Mouse (Mus musculus) regulatory T cell (primary cell): ENCODE measurements around the gene Slc9a2.

ENCODE experiments used
- in situ Hi-C: fragments of 300-600 bp; cut with MboI, MseI; formaldehyde crosslinking; loops from one replicate; pipeline ENCODE4 v1.15.1; 2025; ENCODE audit warnings: high pct_unique_total_duplicates

The Slc9a2 gene

DNA sequence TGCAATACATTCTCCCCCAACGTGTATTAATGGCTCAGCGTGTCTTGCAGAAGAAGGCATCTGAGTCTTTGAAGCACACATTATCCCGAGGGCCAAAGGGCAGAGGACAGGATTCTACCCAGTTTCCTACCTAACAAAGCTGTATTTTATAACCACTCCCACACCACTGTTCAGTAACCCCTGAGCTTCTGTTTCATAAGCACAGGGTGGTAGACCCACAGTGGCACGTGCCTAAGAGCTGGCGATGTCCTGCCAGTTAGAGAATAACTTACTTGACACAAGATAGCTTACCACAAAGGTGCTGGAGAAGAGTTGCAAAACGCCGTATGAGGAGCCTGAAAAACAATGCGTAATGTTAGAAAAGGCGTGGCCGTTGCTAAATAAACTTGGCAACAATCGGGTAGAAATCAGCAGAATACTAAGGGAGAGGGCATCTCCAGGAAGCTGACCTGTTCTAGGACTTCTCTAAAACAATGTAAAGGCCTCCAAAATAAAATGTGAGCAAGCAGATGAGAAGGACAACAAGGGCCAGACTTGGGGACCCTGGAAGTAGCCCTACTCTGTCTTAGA, 105.6 kb downstream of the Slc9a2 start:
- in situ Hi-C loops = no loop called here

DNA sequence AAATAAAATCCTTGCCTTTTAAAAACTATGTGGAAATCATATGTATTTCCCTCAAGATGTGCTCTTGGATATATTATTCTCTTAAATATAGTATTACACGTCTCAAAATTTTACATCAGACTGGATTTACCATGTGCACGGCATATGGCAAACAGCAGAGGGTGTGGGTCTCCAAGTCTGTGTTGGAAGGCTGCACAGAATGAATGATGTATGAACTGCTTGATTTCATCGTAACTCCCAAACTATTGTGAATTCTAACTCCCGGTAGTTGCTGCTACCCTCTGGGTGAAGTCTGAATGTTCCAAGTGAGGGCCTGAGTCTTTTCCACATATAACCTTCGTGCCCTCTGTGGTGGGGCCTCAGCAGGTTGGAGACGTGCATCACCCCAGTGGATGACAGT, 108.6 kb downstream of the Slc9a2 start:
- in situ Hi-C loops = no loop called here

DNA sequence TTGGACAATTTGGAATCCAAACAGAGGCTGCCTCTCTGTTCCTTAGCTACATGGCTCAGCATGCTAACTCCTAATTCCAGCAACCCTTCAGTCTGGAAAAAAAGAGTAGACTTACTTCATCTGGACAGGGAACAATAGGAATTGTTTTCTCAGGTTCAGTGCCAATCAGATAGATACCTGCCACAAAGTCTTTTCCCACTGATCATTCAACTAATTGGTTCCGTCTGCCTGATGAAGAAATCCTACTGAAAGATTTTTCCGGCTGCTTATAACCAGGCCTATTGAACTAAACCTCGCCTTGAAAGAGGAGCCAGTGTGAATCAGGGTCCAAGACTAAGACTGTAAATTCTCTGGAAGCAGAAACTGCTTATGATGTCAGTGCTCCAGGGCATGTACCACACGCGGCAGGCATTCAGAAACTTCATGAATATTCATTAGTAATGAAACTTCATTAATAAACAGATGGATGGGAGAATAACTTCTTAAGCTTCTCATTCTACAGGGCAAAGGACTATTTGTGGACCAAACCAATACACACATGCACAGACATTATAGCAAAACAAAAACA, 109.4 kb downstream of the Slc9a2 start:
- in situ Hi-C loops = no loop called here

DNA sequence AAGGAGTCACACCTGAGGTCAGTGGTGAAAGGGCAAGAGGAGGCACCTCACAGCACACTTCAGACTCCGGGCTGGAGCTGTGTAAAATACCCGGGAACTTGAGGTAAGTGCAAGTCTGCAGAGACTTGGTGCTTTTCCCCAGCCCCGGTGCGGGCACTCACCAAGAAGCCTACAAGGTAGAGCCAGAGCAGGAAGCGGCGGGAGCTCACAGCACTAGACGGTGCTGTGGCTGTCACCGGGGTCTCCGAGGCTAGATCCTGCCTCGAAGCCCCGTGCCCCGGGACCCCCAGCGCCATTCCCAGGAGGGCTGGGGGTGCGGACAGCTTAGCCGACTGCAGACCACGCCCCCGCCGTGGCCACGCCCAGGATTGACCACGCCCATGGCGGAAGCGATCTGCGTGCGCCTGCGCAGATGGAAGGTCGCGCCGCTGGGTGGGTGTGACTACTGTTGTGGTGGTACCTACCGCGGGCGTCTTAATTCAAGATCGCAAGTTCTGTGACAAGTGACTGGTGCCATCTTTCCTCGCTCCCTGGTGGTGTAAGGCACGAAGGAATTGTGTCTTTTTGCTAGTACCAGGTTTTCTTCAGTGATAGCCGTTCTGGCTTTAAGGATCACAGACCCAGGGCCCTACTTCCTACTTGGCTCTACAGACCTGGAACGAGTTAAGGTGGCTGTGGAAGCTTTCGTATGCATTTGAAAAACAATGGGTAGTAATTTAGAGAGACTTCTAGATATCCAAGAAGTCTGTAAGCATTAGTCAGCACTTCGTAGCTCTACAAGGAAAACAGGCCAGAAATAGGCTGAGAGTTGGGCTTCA, 110.2 kb downstream of the Slc9a2 start, which contains the start of gene Mfsd9:
TSS of gene Mfsd9 (minus strand) at position 364 of the 818 bp plus-strand sequence.
- in situ Hi-C loops = no loop called here

DNA sequence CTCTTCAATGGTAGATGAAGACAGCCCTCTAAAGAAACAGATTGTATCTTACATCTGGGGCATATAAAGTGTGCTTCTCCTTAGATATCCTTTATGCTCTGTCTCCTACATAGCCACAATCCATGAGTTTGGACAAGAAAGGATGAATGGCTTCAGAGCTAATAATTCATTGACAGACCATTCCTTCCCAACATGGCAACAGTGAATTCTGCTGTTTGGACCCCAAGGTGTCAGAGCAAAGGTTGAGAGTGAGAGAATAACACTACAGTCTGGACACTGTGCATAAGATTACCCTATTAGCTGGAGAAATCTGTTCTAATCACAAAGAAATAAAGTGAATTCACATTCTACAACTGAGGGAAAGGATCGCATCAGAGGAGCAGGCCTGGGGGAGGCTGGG, 115.1 kb downstream of the Slc9a2 start:
- in situ Hi-C loops = loop anchor here (5.0 kb wide), 1 partner anchor 47 kb away; no protein-coding TSS in a partner anchor

DNA sequence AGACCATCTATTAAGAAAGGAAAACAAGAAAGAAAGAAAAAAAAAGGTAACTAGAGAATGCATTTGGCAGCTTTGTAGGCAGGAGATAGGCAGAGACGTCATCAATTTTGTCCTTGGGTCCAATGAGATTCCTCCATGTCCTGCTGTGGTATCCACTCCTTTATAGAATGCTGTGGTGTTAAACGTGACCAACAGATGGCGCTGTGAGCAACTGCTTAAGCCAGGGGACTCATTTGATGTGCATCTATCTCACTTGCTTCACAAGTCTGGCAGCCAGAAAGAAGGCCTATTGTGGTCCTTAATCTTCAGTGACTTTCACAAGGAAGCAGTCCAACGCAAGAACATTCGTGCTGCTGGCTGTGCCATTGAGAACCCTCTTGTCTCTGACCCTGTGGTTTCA, 117.0 kb downstream of the Slc9a2 start:
- in situ Hi-C loops = loop anchor here (5.0 kb wide), 1 partner anchor 45 kb away; no protein-coding TSS in a partner anchor

DNA sequence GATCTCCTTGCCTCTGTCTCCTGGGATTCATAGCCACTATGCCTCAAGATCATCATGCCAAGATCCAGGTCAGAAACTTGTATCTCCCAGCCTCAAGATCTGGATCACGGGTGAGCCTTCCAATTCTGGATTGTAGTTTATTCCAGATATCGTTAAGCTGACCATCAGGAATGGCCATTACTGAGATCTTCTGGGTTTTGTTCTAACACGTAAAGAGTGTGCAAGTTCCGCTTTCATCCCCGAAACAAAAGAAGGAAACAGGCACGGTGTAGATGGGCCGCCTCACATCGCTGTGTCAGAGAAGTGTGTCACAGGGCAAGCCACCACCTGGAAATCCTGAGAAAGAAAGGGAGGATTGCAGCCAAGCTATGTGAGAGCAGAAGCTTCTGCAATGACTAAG, 118.7 kb downstream of the Slc9a2 start:
- in situ Hi-C loops = loop anchor here (5.0 kb wide), 1 partner anchor 43 kb away; no protein-coding TSS in a partner anchor

DNA sequence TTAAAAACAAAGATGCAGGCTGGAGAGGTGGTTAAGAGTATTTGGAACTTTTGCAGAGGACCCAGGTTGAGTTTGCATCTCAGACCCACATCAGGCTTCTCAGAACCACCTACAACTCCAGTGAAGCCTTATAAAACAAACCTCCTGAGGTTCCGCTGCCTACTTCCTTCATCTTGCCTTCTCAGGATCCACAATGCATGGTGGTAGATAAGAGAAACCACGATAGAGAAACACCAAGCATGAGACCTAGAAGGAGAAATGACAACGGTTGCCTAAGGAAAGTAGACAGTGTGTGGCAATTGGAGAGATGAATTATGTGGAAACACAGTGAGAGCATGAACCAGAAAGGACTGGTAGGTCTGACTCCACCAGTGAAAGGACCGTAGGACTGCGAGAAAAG, 120.5 kb downstream of the Slc9a2 start:
- in situ Hi-C loops = loop anchor here (5.0 kb wide), 1 partner anchor 1906 kb away; no protein-coding TSS in a partner anchor

DNA sequence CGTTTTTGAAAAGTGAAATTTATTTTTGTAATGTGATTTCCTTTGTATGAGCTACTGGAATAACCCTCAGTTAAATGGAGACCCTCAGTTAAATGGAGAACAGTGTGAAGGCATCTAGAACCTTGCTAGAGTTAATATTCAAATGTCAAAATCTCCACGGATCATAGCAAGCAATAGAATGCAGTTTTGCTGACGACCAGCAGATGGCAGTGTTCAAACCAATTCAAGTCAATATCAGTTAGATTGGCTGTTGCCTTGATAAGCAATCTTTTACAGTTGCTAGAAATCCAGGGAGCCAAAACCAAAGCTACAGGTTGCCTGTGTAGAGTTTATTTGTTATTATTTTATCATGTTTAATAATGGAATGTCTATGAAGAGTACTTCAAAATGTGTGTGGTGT, 122.4 kb downstream of the Slc9a2 start:
- in situ Hi-C loops = loop anchor here (5.0 kb wide), 1 partner anchor 1905 kb away; no protein-coding TSS in a partner anchor

DNA sequence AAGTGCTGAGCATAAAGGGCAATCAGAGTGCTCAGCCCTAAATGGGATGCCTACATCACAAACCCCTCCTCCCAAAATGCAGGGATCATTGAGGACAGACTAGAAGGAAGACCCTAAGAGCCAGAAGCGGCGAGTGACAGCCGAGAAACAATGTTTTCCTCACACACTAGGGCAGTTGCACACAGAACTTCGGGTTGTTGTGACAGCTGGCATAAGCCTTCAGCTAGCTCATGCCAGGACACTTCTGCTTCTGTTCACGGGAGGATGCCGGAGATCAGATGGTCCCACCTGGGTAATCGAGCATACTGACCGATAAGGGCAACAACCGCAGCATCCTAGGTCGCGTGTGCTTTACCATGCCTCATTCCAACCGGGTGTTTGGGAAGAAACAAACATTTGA, 123.7 kb downstream of the Slc9a2 start:
- in situ Hi-C loops = loop anchor here (5.0 kb wide), 1 partner anchor 1903 kb away; no protein-coding TSS in a partner anchor

DNA sequence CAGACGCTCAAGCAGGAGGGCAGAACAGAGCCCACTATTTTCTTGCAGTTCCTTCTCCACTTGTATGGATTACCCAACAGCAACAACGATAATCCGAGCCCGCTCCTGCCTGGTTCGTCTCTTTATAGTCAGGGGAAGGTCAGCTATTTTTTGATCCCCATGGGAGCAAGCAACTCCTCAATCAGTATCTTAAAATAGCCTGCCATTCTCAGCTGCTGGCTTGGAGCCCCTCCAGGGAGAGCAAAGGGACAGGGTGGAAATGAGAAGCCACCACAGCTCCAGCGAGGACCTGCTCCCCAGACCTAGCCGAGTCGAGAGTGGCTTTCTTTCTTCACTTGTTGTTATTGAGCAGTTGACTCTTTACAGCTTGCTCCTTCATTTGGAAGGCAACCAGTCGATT, 125.0 kb downstream of the Slc9a2 start, which contains the start of gene Tmem182:
TSS of gene Tmem182 (plus strand) at position 251 of the 400 bp plus-strand sequence.
- in situ Hi-C loops = no loop called here

DNA sequence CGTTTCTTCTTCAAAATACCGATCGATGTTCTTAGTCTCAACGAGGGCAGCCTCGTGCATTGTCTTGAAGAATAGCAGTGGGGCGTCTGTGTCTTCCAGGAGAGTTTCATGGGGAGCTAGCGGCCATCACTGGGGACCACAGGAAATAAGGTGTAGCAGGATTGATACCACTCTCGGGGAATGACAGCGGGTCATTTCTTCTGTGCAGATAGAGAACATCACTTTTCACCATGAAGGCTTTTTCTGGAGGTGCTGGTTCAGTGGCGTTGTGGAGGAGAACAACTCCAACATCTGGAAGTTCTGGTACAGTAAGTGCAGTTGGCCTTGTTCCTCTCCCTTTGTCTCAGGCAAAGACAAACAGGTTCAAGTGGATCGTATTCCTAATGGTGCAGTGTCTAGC, 125.5 kb downstream of the Slc9a2 start:
- in situ Hi-C loops = no loop called here

DNA sequence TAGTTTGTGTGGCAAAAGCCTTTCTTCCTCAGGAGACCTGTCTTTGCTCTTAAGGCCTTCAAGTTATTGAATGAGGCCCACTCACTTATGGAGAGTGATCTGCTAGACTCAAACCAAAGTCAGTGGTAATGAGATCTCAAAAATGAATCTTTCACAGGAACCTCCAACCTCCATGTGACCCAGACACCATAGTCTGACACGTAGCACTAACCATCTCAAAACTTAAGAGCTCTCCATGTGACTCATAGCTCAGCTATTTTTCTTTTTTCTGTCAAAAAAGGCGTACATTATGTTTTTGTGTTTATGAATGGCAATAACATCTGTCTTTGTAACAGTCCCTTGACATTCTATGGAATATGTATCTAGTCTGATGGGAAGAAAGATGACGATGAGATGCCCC, 128.3 kb downstream of the Slc9a2 start:
- in situ Hi-C loops = no loop called here

DNA sequence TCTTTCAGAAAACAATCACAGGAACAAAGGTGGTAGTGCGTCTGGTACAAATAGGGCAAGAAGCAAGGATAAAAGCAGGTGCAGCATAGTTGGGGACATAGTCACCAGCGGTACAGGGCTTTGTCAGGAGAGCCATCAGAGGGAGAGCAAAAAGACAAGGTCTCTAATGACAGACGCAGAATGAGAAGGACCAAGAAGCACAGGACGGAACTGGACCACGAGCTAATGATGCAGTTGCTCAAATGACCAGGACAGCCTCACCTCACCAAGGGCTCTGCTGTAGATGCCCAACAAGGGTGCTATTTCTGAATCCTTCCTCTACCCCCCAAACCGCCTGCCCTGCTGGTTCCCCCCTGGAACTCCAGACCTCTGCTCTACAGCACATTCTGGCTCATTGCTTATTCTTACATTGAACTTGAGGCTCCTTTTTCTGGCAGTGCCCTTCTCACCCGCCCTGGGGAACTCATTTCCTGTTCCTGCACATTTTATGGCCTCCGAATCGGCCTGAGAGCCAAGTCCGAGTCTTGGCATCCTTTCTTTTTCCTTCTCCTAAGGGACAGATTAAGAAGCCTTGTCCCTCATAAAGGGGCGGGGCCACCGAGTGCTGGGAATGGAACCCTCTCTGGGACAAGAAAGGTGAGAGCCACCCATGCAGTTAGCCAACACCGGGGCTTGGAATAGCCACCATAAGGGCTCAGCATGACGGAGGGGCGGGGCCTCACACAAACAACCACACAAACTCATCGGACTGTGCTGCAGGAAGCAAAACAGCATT, 134.9 kb downstream of the Slc9a2 start:
- in situ Hi-C loops = no loop called here
